Mouse (Mus musculus) CD8-positive naive resting alpha-beta T cell, adult 57 days (primary cell): ENCODE data around the gene Olfr731. TPM values are rescaled to one million over a fixed set of nuclear protein-coding genes. Genes with fewer than 3 reads are reported as not detected.

Experiments
- total RNA-seq: library from RNA; stranded (reverse); gene quantifications from one replicate; pipeline ENCODE4 v1.2.4, GENCODE M21; 2023

The Olfr731 gene
- total RNA-seq, result not detected

GRCm38 (mm10) chr14:50241766-50242165, at the start of gene Olfr731:
Gene Olfr731, minus strand, starts transcription at chr14:50241866.

GRCm38 (mm10) chr14:50284106-50284505, 42.4 kb upstream of the Olfr731 start, which contains the start of gene Olfr732:
Gene Olfr732, minus strand, starts transcription at chr14:50284206.

GRCm38 (mm10) chr14:50188098-50188497, 53.6 kb downstream of the Olfr731 start, which contains the start of gene Olfr730:
Gene Olfr730, minus strand, starts transcription at chr14:50188198.

Other genes starting within 250 kb of the Olfr731 start
- not detected for gene Olfr725, start 201.5 kb downstream of the Olfr731 start, total RNA-seq
- not detected for gene Olfr726, start 150.9 kb downstream of the Olfr731 start, total RNA-seq
- gene Olfr727, start 118.7 kb downstream of the Olfr731 start, total RNA-seq, result not detected
- not detected for gene Olfr728, start 99.2 kb downstream of the Olfr731 start, total RNA-seq
- not detected for gene Olfr729, start 89.0 kb downstream of the Olfr731 start, total RNA-seq
- not detected for gene Olfr730, start 53.7 kb downstream of the Olfr731 start, total RNA-seq
- not detected for gene Olfr732, start 42.3 kb upstream of the Olfr731 start, total RNA-seq
- gene Olfr733, start 59.7 kb upstream of the Olfr731 start, total RNA-seq, result not detected
- gene Olfr734, start 84.9 kb upstream of the Olfr731 start, total RNA-seq, result not detected
- gene Olfr735, start 107.0 kb upstream of the Olfr731 start, total RNA-seq, result not detected
- gene Tlr11, start 116.0 kb upstream of the Olfr731 start, total RNA-seq, result 0.21 TPM
- gene Olfr736, start 139.3 kb upstream of the Olfr731 start, total RNA-seq, result not detected
- gene Olfr738, start 165.7 kb upstream of the Olfr731 start, total RNA-seq, result not detected
- not detected for gene Olfr739, start 176.8 kb upstream of the Olfr731 start, total RNA-seq
- not detected for gene Olfr740, start 203.7 kb upstream of the Olfr731 start, total RNA-seq
- not detected for gene Olfr741, start 230.9 kb upstream of the Olfr731 start, total RNA-seq